Comparison of ENCODE assay signal across 13 mouse cellular contexts in the genomic region with DNA sequence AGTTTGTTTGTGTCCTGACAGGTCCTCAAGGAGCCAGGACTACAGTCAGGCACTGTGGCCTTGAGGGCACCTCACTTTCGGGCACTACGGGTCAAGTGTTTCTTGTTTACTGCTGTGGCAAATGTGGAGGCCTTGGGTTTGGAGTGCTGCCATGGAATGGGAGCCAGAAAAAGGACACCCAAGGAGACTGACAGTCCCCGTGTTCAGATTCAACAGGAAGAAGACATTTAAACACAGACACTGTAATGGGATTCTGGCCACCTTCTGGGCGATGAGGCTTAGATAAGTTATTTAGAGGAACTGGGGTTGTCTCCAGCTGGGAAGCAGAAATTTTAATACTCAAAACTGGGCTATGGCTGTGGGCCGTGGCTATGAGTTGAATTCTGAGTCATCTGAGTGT.
A peak's percentile ranks its signal among the peaks of the same experiment; 100 is the strongest.
DNase-seq lines count a peak whose midpoint lies in the region; ATAC-seq and TF ChIP-seq lines count a peak whose summit lies in the region.
"Had no signal": no experiment of that assay in that cellular context is flagged by ENCODE, and none has a peak within 500 bp of the region (broad histone marks: within the 10 kb centered on the region; RNA-seq: fewer than 3 reads in every experiment).

No protein-coding gene starts in this region.

- no peaks in the 10 kb centered on the region for H3K27me3 ChIP-seq in kidney, adult 2 months (replicated peaks; ENCODE audit: control insufficient read depth, insufficient read depth, low read length)
- no peaks in the 10 kb centered on the region for H3K27me3 ChIP-seq in hindbrain, embryonic 11.5 days (ENCODE audit: control insufficient read depth, insufficient read depth, low read length)
- H3K27me3 ChIP-seq: hindbrain, embryonic 12.5 days; kidney, embryonic 15.5 days had no signal

- H3K4me3 ChIP-seq in gastrocnemius, adult 2 months = no peak overlapping the region
- no peak overlapping the region for H3K4me3 ChIP-seq in lung, adult 2 months (replicated peaks; ENCODE audit: extremely low read depth, low read depth, low read length)
- no peak overlapping the region for H3K4me3 ChIP-seq in kidney, adult 2 months (ENCODE audit: insufficient read depth, low read depth, low read length)
- no peak overlapping the region for H3K4me3 ChIP-seq in hindbrain, embryonic 11.5 days (ENCODE audit: low read depth, low read length)
- H3K4me3 ChIP-seq: hindbrain, embryonic 12.5 days; kidney, embryonic 15.5 days had no signal

- no peak for TF ChIP-seq CTCF in gastrocnemius, adult 2 months (IDR thresholded peaks at IDR 0.05)
- no peak for TF ChIP-seq CTCF in lung, adult 2 months (IDR thresholded peaks at IDR 0.05; ENCODE audit: insufficient read depth, low read length)
- no peak for TF ChIP-seq CTCF in kidney, adult 2 months (conservative IDR thresholded peaks at IDR 0.05; ENCODE audit: insufficient read depth, insufficient read length, low read depth, low read length)

- intact Hi-C loops in gastrocnemius, adult 2 months (cut with DNase I) = no loop called here
- intact Hi-C loops in gastrocnemius, postnatal 36 days (cut with DNase I) = no loop called here

- WGBS in lung, adult 2 months = 32% methylated on average over 5 of the region's 5 CpGs
- 54% methylated on average over 5 of the region's 5 CpGs for WGBS in kidney, adult 2 months
- 82% methylated on average over 5 of the region's 5 CpGs for WGBS in hindbrain, embryonic 11.5 days

- 0 out of 2 replicates have a peak, but pooled peaks cover 2% of the 10 kb centered on the region for H3K4me1 ChIP-seq in lung, adult 2 months (ENCODE audit: control insufficient read depth, insufficient read depth, low read length)
- H3K4me1 ChIP-seq in kidney, adult 2 months (ENCODE audit: control insufficient read depth, insufficient read depth, low read length) = no peaks in the 10 kb centered on the region
- no peaks in the 10 kb centered on the region for H3K4me1 ChIP-seq in hindbrain, embryonic 11.5 days (replicated peaks; ENCODE audit: control insufficient read depth, insufficient read depth, low read length)
- H3K4me1 ChIP-seq: kidney, embryonic 15.5 days had no signal

- TF ChIP-seq POLR2A in lung, adult 2 months (IDR thresholded peaks at IDR 0.05; ENCODE audit: borderline replicate concordance, extremely low read depth, low read depth, low read length) = no peak
- no peak for TF ChIP-seq POLR2A in kidney, adult 2 months (IDR thresholded peaks at IDR 0.05; ENCODE audit: low read depth, low read length)

- H3K27ac ChIP-seq in gastrocnemius, adult 2 months = peak overlapping the region; percentile 31; the same call in 1 of the 2 replicates
- H3K27ac ChIP-seq in kidney, adult 2 months (ENCODE audit: insufficient read depth, low read depth, low read length) = no peak overlapping the region
- no peak overlapping the region for H3K27ac ChIP-seq in hindbrain, embryonic 11.5 days (ENCODE audit: low read depth, low read length)
- H3K27ac ChIP-seq: hindbrain, embryonic 12.5 days; kidney, embryonic 15.5 days had no signal

- H3K4me2 ChIP-seq in hindbrain, embryonic 11.5 days (replicated peaks; ENCODE audit: low read depth, low read length) = no peak overlapping the region
- H3K4me2 ChIP-seq: hindbrain, embryonic 12.5 days; kidney, embryonic 15.5 days had no signal

- H3K9me3 ChIP-seq in hindbrain, embryonic 11.5 days (ENCODE audit: control insufficient read depth, low read length) = no peaks in the 10 kb centered on the region; the same call in 1 of the 2 replicates

- DNase-seq in gastrocnemius, adult 2 months = peak; percentile 57
- DNase-seq in gastrocnemius, postnatal 36 days = no peak
- DNase-seq in Muller cell, postnatal 12 days (ENCODE audit: inconsistent ontology term) = peak; percentile 6
- peak; percentile 75 for DNase-seq in brain, adult 2 months (ENCODE audit: low read depth, low spot score)
- peak; percentile 9 for DNase-seq in lung, adult 2 months
- DNase-seq in kidney, adult 2 months = no peak
- no peak for DNase-seq in hindbrain, embryonic 11.5 days (ENCODE audit: low spot score)
- DNase-seq: layer of hippocampus, postnatal 36 days; spleen, adult 18-20 months; thymus, adult 2 months had no signal

- no peak overlapping the region for H3K9ac ChIP-seq in hindbrain, embryonic 11.5 days (ENCODE audit: low read depth, low read length)
- H3K9ac ChIP-seq: hindbrain, embryonic 12.5 days; kidney, embryonic 15.5 days had no signal

- ATAC-seq in hindbrain, embryonic 11.5 days (ENCODE audit: low FRiP score) = no peak
- no peak for ATAC-seq in megakaryocyte, adult 5-6 weeks (ENCODE audit: poor library complexity, severe bottlenecking)

- no peaks in the 10 kb centered on the region for H3K36me3 ChIP-seq in kidney, adult 2 months (ENCODE audit: control insufficient read depth, insufficient read depth, low read length)
- no peaks in the 10 kb centered on the region for H3K36me3 ChIP-seq in hindbrain, embryonic 11.5 days (ENCODE audit: control insufficient read depth, insufficient read depth, low read length)
- H3K36me3 ChIP-seq: hindbrain, embryonic 12.5 days; kidney, embryonic 15.5 days had no signal

Comparison
In these comparisons a context has a peak if more than half of its experiments do, and no peak if none do; other contexts are left out.
1. DNase-seq: peak in gastrocnemius, adult 2 months (single experiment), Muller cell, postnatal 12 days (single experiment), brain, adult 2 months (single experiment) and lung, adult 2 months (single experiment); none in gastrocnemius, postnatal 36 days (0 of 2), kidney, adult 2 months (single experiment) and hindbrain, embryonic 11.5 days (single experiment).